Mouse (Mus musculus): ENCODE measurements at regions not wholly inside any gene's neighbourhood (a gene's known extent, or its start where the extent isn't known, plus 50 kb on each side); places are given as distances from the start of the nearest gene placed in this dataset.

DNA sequence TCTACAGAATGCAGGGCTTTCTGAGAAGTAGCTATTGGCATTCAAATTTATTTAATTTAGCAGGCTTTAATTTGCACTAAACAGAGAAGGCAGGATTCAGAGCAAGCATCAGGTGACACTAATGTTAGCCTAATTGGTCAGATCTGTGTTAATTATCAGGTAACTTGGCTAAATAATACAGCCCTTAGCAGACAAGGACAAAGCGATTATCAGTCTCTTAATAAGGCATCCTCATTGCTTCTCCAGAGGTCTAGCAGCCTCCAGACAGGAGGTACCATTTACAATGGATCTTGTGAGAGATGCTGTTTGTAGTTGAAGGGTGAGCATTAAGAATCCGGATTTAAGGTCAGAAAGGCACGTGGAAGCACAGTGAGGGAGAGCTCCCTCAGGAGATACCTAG lies 253.7 kb upstream of the Fam92a start:
- no peak for DNase-seq (ENCODE audit: low spot score in 2 of 2)

DNA sequence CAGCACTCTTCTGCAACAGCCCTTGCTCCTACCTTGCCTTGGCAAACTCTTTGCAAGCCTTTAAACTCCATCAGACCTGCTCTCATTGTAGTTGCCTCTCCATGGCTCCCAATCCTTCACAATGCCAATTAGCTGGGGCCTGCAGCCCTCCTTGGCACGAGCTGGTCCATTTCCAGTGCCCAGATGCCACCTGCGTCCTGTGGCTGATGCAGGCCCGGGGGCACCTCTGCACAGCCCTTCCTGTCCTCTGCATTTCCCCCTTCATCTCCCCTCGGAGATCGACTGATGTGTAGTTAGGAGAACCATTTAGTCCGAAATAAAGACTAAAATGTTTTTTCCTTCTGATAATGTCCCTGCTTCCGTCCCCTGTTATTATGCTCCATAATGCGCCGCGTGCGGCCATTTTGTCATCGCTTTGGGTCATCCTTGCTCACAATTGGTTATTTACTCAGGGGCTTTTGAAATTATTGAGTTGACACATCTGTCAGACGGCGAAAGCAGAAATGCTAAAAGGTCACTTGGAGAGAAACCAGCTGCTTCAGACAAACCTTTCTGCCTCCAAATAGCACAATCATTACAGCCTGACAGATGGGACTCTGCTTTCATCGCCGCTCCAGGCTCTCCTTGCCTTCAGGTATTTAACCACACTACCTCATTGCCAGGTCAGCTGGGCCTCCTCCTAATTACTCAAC lies 250.0 kb upstream of the Fam92a start:
- no peak for DNase-seq (ENCODE audit: low spot score in 2 of 2)

DNA sequence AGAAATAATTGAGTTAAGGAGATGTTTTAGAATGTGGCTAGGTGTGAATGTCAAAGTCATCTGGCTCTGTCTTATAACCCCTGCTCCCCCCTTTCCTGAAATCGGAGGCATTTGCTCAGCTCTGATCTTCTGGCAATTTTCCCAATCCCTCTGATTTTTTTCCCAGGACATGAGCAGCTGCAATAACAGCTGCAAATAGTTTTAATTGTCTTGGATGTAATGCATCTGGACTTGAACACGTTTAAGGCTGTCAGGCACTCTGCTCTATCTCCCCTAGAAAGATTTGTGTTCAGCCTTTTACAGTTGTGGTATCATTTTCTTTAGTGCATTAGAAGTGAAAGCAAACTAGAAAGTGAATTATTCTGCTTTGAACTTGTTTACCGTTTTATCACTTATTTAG lies 246.3 kb upstream of the Fam92a start:
- no peak for DNase-seq (ENCODE audit: low spot score in 2 of 2)

DNA sequence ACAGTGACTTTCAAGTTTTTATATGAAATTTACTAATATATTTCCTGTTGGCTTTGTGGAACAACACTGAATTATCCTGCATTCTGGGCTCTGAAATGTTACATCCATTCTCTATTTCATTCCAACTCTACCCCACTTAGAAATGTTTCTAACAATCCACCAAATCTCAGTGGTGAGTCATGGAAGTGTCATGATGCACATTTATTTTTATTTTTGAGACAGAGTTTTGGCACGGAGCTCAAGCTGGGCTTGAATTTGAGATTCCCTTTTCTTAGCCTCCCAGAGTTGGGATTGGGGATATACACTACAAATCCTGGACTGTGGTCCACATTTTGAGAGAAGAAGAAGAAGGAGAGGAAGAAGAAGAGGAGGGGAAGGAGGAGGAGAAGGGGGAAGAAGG lies 223.5 kb upstream of the Fam92a start:
- DNase-seq (ENCODE audit: low spot score in 2 of 2), result no peak

DNA sequence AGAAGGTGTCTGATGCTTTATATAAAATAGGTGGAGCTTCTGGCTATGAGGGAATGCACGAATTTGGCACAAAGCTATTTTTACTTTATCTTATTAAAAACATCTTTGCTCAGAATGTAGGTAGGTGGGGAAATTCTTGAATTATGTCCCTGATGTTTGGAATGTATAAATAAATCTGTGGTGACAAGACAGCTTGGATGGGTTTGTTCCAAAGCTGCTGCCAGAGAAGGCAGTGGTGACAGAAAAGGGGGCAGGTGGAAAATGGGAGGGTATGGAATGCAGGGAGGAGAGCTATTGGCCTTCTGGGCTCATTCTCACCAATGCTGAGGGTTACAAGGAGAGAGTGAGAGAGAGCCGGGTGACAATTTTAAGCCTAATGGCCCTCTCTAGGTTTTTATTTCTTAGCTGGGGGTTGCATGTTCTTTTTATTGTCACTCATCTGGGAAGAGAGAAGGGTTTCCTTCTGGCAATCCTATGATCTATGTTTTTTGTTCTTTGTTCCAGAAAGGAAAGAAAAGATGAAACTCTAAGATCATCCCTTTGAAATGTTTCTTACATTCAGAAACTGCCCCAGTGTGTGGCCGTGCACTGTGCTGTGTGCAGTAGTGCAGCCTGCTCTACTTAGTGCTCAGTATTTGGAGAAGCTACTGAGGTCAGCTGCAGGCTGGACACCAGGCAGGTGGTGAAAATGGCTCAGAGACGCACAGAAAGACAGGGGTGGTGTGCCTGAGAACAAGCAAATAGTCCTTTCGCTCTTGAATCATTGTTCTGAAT lies 205.2 kb upstream of the Fam92a start:
- no peak for DNase-seq (ENCODE audit: low spot score in 2 of 2)

DNA sequence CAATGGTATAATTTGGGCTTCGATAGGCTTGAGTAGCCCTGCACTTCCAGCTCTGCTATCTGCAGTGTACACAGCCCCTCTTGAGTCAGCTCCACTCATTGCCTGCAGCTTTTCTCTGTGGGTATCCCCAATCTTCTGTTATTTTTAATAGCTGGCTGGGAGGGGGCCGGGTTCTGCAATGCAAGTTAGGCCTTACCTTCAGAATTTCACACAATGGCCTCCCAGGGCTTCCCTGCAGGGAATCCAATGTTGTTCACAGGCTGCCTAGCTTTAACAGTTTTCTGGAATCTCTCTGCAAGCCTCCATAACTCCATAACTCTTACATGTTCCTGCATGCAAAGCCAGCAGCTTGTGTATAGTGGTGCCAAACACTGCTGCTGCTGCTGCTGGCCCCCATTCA lies 197.7 kb upstream of the Fam92a start:
- no peak for DNase-seq (ENCODE audit: low spot score in 2 of 2)

DNA sequence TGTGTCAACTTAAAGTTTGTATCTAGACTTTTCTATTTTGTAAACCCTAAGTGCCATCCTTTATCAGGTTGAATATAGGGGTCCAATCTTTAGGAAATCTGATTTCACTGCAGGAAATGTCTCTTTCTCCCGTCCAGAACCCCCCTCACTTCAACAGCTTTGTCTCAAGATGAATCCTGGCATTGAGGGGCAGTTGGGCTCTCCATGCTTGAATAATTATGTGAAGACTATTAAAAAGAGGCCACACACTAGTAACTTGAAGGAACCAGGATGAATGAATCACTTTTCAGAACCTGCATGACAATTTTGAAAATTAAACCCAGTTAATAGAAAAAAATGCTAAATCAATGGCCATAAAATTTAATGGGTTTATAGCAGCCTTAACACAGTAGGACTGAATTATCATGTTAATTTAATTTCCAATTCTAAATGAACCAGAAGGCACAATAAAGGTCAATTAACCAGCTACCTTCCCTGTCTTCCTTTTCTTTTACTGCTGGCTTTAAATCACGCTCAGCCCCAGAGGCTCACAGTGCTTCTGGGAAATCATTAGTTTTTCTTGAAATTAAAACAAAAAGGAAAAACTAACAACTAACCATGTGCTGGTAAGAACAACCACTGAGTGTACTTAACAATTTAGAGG lies 185.3 kb upstream of the Fam92a start:
- no peak for DNase-seq (ENCODE audit: low spot score in 2 of 2)

DNA sequence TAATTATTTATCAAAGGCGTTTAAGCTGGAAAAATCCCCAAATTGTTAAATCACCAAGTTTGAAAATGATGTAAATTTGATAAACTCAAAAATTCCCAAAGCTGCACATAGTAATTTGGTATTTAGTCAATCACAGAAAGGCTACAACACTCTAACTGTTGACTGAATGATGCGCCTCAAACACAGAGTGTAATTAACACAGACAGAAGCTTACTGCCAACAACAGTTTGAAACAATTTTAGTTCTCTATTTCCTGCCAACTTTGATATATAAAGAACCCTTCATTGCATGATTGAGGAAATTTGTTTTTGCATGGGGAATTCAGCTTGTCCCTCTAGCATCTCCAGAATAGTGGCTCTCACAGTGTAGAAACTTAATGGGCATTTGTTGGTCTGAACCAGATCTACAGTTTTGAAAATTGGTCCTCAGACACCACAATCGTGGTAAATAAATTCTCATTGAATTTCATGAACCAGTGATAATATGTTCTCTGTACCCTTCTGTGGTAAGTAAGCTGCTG lies 181.6 kb upstream of the Fam92a start:
- DNase-seq (ENCODE audit: low spot score in 2 of 2), result no peak

DNA sequence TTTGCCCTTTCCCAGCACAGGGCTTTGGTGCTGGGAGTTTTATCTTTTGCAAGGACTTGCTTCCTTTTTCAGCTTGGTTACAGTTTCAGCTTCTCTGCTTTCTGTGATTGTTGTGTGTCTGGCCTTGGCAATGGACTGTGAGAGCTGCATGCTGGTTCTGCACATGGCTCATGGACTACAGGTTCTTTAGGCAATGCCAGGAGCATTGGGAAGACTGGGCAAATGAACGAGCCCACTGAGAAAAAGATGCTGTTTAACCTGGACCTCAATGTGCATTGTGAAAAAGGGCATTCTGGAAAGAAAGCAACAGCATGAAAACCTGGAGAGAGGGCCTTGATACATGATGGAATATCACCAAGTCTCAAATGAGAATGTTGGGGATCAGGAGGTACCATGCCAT lies 167.4 kb upstream of the Fam92a start:
- DNase-seq (ENCODE audit: low spot score in 2 of 2), result no peak

DNA sequence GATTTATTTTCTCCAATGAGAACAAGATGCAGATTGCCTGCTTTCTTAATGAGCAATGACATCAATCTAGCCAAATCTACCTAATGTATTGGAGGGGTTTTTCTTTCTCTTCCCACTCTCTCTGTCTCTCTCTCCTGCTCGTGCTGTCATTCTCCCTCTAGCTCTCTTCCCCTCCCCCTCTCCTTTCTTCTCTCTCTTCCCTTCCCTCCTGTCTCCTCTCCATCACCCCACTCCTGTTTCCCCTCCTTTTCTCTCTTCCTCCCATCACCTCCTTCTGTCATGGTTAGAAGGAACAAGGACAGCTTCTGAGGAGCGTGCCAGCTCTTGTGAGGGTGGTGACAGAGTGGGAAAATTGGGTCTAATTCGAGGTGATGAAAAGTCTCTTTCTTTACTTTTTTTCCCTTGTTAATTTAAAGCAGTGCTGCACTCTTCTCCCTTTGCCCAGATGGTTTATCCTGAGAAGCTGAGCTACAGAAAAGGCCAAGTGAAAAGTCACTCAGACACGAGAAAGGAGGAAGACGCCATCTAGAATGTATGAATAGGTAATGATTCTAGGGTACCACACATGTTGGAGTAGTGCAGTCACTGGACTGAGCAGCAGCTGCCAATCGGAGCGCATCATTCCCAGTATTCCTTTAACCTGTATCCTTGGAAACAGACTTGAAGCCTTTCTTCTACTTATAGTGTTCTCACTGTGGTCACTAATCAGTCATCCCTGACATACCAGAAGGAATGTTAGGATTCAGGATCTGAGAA lies 163.2 kb upstream of the Fam92a start:
- DNase-seq (ENCODE audit: low spot score in 2 of 2), result peak in 1 of 2 experiments; percentile 9

DNA sequence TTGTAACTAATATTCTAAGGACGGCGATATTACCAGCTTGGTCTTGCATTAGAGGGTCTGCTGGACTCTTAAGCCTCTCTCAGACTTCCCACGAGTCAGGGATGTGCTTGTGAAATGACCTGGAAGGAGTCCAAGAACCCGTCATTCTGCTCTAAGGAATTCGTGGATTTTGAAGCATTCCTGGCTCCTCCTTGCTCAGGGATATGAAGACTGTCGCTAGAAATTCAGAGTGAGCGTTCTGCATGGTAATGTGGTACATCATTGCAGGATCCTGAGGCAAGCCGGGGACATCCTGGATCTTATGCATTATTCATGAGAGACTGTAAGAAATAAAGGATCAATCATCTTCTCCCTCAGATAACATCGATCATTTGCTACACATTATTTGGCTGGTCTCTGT lies 162.6 kb upstream of the Fam92a start:
- peak in 1 of 2 experiments; percentile 9 for DNase-seq (ENCODE audit: low spot score in 2 of 2)

DNA sequence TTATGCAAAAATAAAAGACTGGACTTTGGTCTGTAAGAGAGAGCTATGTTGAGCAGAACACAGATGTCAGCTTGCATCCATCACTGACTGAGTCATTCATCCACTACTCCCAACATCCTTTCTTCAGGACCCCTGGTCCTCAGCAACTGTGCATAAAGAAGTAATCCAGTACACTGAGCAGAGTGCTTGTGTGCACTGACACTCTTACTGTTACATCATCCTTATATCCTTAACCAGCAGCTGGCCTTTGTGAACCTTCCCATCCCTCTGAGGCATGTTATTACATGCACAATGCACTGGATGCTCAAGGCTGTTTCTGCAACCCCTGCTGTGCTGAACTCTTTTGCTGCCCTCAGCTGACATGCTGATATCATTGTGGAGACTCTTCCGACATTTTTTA lies 144.2 kb upstream of the Fam92a start:
- DNase-seq (ENCODE audit: low spot score in 2 of 2), result no peak

DNA sequence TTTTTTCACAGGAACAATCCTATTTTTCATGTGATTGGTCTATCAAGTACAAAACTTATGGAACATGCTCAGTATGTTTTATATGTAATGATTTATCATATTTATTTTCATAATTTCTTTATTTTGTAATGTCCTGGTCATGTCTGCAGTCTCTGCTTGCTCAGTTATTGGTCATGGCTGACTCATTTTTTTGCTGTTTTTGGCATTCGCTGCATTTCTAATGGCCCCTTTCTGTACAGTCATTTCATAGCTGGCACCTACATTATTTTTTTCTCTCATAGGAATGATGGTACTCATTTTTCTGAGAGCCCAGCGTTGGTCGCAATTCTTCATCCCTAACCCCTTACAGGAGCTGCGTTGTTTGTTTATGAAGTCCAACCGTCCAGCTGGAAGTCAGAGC lies 136.5 kb upstream of the Fam92a start:
- no peak for DNase-seq (ENCODE audit: low spot score in 2 of 2)

DNA sequence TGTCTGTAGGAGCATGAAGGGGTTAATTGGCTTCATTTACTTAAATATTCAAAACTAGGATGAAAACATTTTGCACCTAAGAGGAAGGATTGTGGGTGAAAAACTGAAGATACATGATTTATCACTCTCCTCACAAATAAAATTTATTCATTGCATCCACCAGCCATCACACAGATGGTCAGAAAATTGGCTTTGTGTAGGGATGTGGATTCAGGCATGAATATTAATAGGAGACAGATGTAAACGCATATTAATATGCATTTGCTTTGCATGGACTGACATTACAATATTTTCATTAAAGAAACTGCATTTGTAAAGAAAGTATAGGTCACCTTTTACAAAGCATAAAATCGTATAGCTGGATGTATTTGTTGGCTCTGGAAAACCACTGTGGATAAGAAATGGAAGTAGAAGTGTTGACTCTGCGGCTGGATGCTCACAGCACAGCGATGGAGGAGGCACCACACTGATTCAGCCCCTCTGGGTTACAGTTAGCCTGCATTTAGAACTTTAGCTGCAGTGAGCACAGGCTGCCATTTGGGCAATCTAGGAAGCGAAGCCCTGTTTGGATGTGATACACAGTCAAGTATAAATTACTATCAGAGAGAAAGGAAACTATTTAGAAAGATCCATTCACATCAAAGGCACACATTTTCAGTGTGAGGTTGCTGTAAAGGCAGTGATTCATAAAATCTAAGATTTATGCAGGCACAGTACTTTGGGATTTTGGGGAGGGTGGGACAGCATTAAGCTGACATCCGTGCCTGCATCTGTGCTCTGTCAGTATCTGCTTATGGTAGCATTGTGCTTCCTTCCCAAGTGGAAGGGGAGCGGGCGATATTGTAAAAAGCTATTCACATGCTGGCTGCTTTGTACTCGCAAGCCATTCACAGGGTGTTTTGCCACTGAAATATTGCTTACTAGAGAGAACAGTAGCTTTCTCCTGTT lies 135.1 kb upstream of the Fam92a start:
- no peak for DNase-seq (ENCODE audit: low spot score in 2 of 2)

DNA sequence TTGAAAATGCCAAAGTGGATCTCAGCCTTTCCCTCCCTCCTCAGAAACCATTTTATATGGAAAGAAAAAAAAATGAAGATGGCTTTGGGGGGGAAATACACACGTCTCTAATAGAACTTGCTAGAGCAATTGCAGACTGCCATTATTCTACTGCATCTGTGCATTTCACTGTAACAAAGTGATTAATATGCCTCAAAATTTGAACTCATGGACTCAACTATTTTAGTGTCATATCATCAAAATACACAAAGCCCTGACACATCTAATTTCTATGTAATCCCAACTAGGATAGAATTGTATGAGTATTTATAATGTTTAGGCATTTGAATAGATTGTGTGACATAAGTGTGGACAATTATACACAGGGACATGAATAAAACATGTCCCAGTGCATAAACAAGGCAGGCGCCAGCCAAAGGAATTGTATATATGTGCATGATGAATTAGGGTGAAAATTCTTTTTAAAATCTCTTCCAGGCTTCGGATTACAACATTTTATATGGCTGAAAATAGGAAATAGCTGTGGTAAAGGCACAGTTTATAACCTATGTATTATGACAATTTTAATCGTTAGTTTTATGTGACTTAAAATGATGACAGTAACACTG lies 115.4 kb upstream of the Fam92a start:
- DNase-seq (ENCODE audit: low spot score in 2 of 2), result no peak

DNA sequence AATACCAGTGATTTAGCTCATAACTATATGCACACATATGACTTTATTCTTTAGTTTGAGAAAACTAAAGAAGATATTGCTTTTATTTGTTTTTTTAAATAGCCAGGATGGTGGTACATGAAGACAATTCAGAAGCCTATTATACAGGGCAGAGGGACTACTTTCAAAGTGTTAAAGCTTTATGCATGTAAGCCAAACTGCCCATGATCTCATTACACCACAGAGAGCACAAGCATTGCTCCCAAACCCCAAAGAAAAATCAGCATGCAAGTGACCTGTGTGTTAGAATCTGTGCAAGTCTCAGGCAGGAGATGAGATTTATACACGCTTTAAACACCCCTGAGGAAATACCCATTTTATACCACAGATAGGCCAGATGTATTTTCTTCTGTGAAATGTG lies 114.6 kb upstream of the Fam92a start:
- no peak for DNase-seq (ENCODE audit: low spot score in 2 of 2)

DNA sequence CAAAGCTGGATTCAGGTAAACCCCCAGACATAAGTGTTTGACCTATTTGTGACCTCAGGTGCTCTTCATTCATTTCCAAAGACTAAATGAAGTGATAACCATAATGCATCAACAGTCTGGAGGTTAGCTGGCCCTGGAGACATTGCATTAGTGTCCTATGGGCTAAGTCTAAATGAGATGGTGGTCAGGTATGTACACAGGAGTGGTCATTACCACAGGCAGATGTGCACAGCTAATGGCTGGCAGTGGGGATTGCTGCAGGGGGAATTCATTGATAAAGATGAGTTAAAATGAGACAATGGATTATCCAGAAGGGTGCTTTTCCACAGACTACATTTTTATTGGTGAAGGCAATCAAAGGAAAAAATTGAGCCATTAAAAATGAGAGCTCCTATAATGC lies 114.2 kb upstream of the Fam92a start:
- DNase-seq (ENCODE audit: low spot score in 2 of 2), result no peak

DNA sequence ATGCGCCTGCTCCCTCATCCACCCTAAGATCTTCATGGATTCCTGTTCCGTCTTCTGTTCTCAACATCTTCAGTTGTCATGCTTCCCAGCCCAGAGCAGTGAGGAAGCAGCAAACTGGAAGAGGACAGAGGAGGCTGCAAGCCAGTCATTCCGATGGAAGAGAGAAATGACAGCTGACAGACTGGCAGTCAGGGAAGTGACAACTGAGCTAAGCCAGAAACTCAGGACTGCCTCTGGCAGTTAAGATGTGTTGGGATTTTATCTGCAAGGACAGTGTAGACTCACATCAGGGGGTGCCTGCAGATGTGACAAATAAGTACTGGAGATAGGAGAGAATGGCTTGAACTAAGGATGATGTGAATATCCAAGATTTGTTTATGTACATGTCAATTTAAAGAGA lies 106.1 kb upstream of the Fam92a start:
- no peak for DNase-seq (ENCODE audit: low spot score in 2 of 2)

DNA sequence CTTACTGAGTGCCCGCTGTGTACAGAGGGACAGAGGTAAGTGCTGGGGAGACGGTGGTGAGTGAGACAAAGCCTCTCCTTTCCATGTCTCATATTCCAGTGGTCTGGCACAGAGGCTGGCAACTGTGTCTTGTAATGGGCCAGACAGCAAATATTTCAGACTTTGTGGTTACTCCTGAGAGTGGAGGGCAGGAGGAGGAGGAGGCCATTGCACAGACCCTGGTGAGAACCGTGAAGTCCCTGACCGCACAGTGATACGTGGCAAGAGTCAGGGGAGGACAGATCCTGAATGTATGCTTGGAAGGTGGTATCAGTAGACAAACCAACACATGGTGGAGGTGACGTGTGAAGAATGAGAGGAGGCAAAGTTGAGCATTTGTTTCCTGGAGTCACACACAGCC lies 101.6 kb upstream of the Fam92a start:
- DNase-seq (ENCODE audit: low spot score in 2 of 2), result no peak

DNA sequence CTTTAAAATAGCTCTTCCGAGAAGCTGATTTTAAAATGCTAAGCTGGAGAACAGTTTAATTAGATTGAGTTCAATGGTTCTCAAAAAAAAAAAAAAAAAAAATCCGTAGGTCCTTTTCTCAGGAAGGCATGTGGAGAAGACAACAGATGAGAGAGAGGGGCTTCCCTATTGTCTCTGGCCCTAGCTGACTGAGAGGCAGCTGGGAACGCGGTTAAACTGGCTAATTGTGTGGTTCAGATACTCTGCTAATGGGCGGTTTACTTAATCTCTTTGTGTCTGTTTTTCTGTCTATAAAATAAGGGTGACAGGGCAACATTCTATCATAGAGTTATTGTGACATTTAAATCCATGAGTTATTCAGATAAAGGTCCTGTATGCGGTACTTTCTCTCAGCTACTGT lies 101.1 kb upstream of the Fam92a start:
- no peak for DNase-seq (ENCODE audit: low spot score in 2 of 2)

DNA sequence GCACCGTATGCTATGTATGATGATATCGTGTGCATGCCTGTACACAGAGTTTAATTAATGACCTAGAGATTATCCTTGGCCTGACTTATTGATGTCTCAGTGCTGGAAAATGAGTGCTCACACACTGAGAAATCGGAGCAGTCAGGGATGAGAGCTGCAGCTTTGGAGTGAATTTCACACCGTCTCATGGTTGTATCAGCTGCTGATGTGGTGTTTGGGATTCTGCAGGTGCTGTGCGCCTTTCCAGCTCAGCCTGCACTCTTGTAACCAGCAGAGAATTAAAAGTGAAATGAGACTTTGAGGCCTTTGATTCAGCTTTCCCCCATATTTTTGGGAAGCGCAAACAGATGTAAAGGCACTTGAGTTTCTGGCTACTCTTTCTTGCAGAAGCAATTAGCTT lies 100.6 kb upstream of the Fam92a start:
- no peak for DNase-seq (ENCODE audit: low spot score in 2 of 2)

Data from frontal cortex, postnatal 14 days (tissue).